ENCODE assay signal across 21 mouse cellular contexts in genomic region chr15:75268916-75269829, GRCm38 (mm10). TPM values are rescaled to one million over a fixed set of nuclear protein-coding genes. Genes with fewer than 3 reads are reported as not detected.
"Had no signal": no experiment of that assay in that cellular context is flagged by ENCODE, and none has a peak within 500 bp of the region (broad histone marks: within the 10 kb centered on the region; RNA-seq: fewer than 3 reads in every experiment).

No protein-coding gene starts in this region.

- ATAC-seq: hindbrain, postnatal 0 days; midbrain, embryonic 16.5 days had no signal

- H3K4me1 ChIP-seq: limb, embryonic 15.5 days; midbrain, embryonic 12.5 days; stomach, embryonic 15.5 days had no signal

- H3K9ac ChIP-seq: limb, embryonic 15.5 days; liver, embryonic 14.5 days; midbrain, embryonic 12.5 days; stomach, embryonic 15.5 days had no signal

- DNase-seq: layer of hippocampus, adult 9-11 months; layer of hippocampus, postnatal 36 days; lung, adult 18-20 months; right cerebral cortex, postnatal 14 days; thymus, postnatal 4 days had no signal

- H3K27me3 ChIP-seq: limb, embryonic 15.5 days; midbrain, embryonic 12.5 days; stomach, embryonic 15.5 days had no signal

- H3K4me3 ChIP-seq: limb, embryonic 15.5 days; midbrain, embryonic 12.5 days; stomach, embryonic 15.5 days had no signal

- H3K9me3 ChIP-seq: limb, embryonic 15.5 days; stomach, embryonic 15.5 days had no signal

- H3K27ac ChIP-seq: hindbrain, postnatal 0 days; limb, embryonic 15.5 days; liver, embryonic 14.5 days; midbrain, embryonic 12.5 days; stomach, embryonic 15.5 days had no signal

- H3K4me2 ChIP-seq: limb, embryonic 15.5 days; midbrain, embryonic 12.5 days; stomach, embryonic 15.5 days had no signal

- H3K36me3 ChIP-seq: limb, embryonic 15.5 days; midbrain, embryonic 12.5 days; stomach, embryonic 15.5 days had no signal

RNA-seq across cellular contexts. Expression of gene Ly6f, which starts 1.0 kb away (rescaled TPM):
- total RNA-seq: hindbrain, postnatal 0 days; layer of hippocampus, adult 18-20 months; layer of hippocampus, postnatal 36 days; left cerebral cortex, adult 8-10 months; left cerebral cortex, postnatal 25 days; megakaryocyte-erythroid progenitor cell, adult 5-6 weeks had no signal
- polyA plus RNA-seq: hindbrain, postnatal 0 days; intestine, embryonic 14.5 days; limb, embryonic 11.5 days; limb, embryonic 15.5 days; liver, embryonic 14.5 days; lung, embryonic 16.5 days; midbrain, embryonic 12.5 days; midbrain, embryonic 16.5 days; neural tube, embryonic 14.5 days; spleen, adult 2 months; stomach, embryonic 15.5 days; testis, adult 2 months had no signal

RNA-seq across cellular contexts. Expression of gene BC025446, which starts 53.0 kb away (rescaled TPM):
- total RNA-seq: hindbrain, postnatal 0 days; layer of hippocampus, adult 18-20 months; layer of hippocampus, postnatal 36 days; left cerebral cortex, adult 8-10 months; left cerebral cortex, postnatal 25 days; megakaryocyte-erythroid progenitor cell, adult 5-6 weeks had no signal
- polyA plus RNA-seq: hindbrain, postnatal 0 days; limb, embryonic 11.5 days; limb, embryonic 15.5 days; midbrain, embryonic 12.5 days; midbrain, embryonic 16.5 days; neural tube, embryonic 14.5 days; spleen, adult 2 months; testis, adult 2 months had no signal
